ENCODE assay signal across 14 mouse cellular contexts in the genomic region with DNA sequence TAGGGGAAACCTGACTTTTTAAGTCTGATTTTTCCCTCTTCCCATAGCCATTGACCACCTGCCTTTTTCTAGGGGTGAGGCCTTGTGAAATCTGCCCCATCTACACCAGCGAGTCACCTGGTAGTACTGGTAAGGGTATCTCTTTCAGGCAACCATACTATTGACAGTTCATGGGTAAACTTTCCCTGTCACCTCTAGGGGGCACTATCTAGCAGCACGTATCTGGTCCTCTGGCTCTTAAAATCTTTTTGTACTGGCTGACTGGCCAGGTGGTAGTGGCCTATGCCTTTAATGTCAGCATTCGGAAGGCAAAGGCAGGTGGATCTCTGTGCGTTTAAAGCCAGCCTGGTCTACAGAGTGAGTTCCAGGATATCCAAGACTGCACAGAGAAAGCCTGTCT. TPM values are rescaled to one million over a fixed set of nuclear protein-coding genes. Genes with fewer than 3 reads are reported as not detected.
DNase-seq lines count a peak whose midpoint lies in the region; ATAC-seq and TF ChIP-seq lines count a peak whose summit lies in the region.
"Had no signal": no experiment of that assay in that cellular context is flagged by ENCODE, and none has a peak within 500 bp of the region (broad histone marks: within the 10 kb centered on the region; RNA-seq: fewer than 3 reads in every experiment).

No protein-coding gene starts in this region.

- H3K27ac ChIP-seq in forebrain, embryonic 10.5 days: no peak overlapping the region
- H3K27ac ChIP-seq in forebrain, embryonic 13.5 days: no peak overlapping the region
- H3K27ac ChIP-seq in liver, adult 2 months (replicated peaks; ENCODE audit: insufficient read depth, low read depth, low read length): no peak overlapping the region
- no peak overlapping the region for H3K27ac ChIP-seq in liver, embryonic 11.5 days (ENCODE audit: low read depth, low read length)
- H3K27ac ChIP-seq: limb, embryonic 15.5 days; midbrain, embryonic 13.5 days; stomach, embryonic 15.5 days had no signal

- H3K9me3 ChIP-seq in forebrain, embryonic 10.5 days: no peaks in the 10 kb centered on the region
- no peaks in the 10 kb centered on the region for H3K9me3 ChIP-seq in forebrain, embryonic 13.5 days (replicated peaks)
- H3K9me3 ChIP-seq in liver, embryonic 11.5 days (ENCODE audit: control insufficient read depth, low read length): no peaks in the 10 kb centered on the region
- H3K9me3 ChIP-seq in E14TG2a.4 (ENCODE audit: low read length): no peaks in the 10 kb centered on the region
- H3K9me3 ChIP-seq: limb, embryonic 15.5 days; midbrain, embryonic 13.5 days; stomach, embryonic 15.5 days had no signal

- no peak; the same call in 1 of the 2 replicates for TF ChIP-seq CTCF in liver, adult 2 months (IDR thresholded peaks at IDR 0.05; ENCODE audit: low read depth, low read length)
- TF ChIP-seq CTCF in E14TG2a.4 (conservative IDR thresholded peaks at IDR 0.05; ENCODE audit: low read length): peak; percentile 63

- no peak overlapping the region for H3K4me2 ChIP-seq in forebrain, embryonic 13.5 days
- no peak overlapping the region for H3K4me2 ChIP-seq in liver, embryonic 11.5 days
- H3K4me2 ChIP-seq: limb, embryonic 15.5 days; midbrain, embryonic 13.5 days; stomach, embryonic 15.5 days had no signal

- no peak for ATAC-seq in forebrain, embryonic 13.5 days
- no peak for ATAC-seq in liver, embryonic 11.5 days (replicated peaks; ENCODE audit: low FRiP score)
- ATAC-seq: midbrain, embryonic 13.5 days had no signal

- 75% methylated on average over 4 of the region's 4 CpGs for WGBS in forebrain, embryonic 10.5 days
- WGBS in forebrain, embryonic 13.5 days: 72% methylated on average over 4 of the region's 4 CpGs
- 72% methylated on average over 4 of the region's 4 CpGs for WGBS in liver, adult 2 months
- WGBS in liver, embryonic 11.5 days: 64% methylated on average over 4 of the region's 4 CpGs

- peaks cover 30% of the 10 kb centered on the region for H3K4me1 ChIP-seq in forebrain, embryonic 10.5 days
- H3K4me1 ChIP-seq in forebrain, embryonic 13.5 days: peaks cover 21% of the 10 kb centered on the region
- H3K4me1 ChIP-seq in liver, adult 2 months (ENCODE audit: control insufficient read depth, insufficient read depth, low read length): no peaks in the 10 kb centered on the region
- H3K4me1 ChIP-seq in liver, embryonic 11.5 days (replicated peaks; ENCODE audit: control insufficient read depth, insufficient read depth, low read length): no peaks in the 10 kb centered on the region
- peaks cover 6% of the 10 kb centered on the region for H3K4me1 ChIP-seq in E14TG2a.4 (replicated peaks; ENCODE audit: low read depth, low read length)
- H3K4me1 ChIP-seq: limb, embryonic 15.5 days; stomach, embryonic 15.5 days had no signal

- no peaks in the 10 kb centered on the region for H3K27me3 ChIP-seq in forebrain, embryonic 10.5 days (ENCODE audit: poor library complexity, severe bottlenecking)
- H3K27me3 ChIP-seq in forebrain, embryonic 13.5 days: no peaks in the 10 kb centered on the region
- no peaks in the 10 kb centered on the region for H3K27me3 ChIP-seq in liver, adult 2 months (ENCODE audit: control insufficient read depth, insufficient read depth, low read length)
- no peaks in the 10 kb centered on the region for H3K27me3 ChIP-seq in liver, embryonic 11.5 days (replicated peaks; ENCODE audit: control insufficient read depth, insufficient read depth, low read length)
- no peaks in the 10 kb centered on the region for H3K27me3 ChIP-seq in E14TG2a.4 (ENCODE audit: insufficient read depth, low read length)
- H3K27me3 ChIP-seq: limb, embryonic 15.5 days; midbrain, embryonic 13.5 days; stomach, embryonic 15.5 days had no signal

- no peaks in the 10 kb centered on the region for H3K36me3 ChIP-seq in forebrain, embryonic 10.5 days (replicated peaks)
- H3K36me3 ChIP-seq in forebrain, embryonic 13.5 days (ENCODE audit: poor library complexity, severe bottlenecking): no peaks in the 10 kb centered on the region
- no peaks in the 10 kb centered on the region for H3K36me3 ChIP-seq in liver, adult 2 months (ENCODE audit: control insufficient read depth, insufficient read depth, low read length)
- H3K36me3 ChIP-seq in liver, embryonic 11.5 days (ENCODE audit: control insufficient read depth, insufficient read depth, low read length): no peaks in the 10 kb centered on the region
- H3K36me3 ChIP-seq in E14TG2a.4 (ENCODE audit: insufficient read depth, low read length): no peaks in the 10 kb centered on the region
- H3K36me3 ChIP-seq: limb, embryonic 15.5 days; midbrain, embryonic 13.5 days; stomach, embryonic 15.5 days had no signal

- no peak overlapping the region for H3K4me3 ChIP-seq in forebrain, embryonic 10.5 days
- no peak overlapping the region for H3K4me3 ChIP-seq in forebrain, embryonic 13.5 days
- H3K4me3 ChIP-seq in liver, adult 2 months (ENCODE audit: insufficient read depth, low read depth, low read length): no peak overlapping the region
- no peak overlapping the region for H3K4me3 ChIP-seq in liver, embryonic 11.5 days (ENCODE audit: low read depth, low read length)
- no peak overlapping the region for H3K4me3 ChIP-seq in E14TG2a.4 (replicated peaks; ENCODE audit: low read length)
- H3K4me3 ChIP-seq: limb, embryonic 15.5 days; midbrain, embryonic 13.5 days; stomach, embryonic 15.5 days had no signal

- no peak for TF ChIP-seq POLR2A in liver, adult 2 months (IDR thresholded peaks at IDR 0.05; ENCODE audit: extremely low read depth, insufficient read depth, low read length)

- H3K9ac ChIP-seq in forebrain, embryonic 13.5 days: no peak overlapping the region
- no peak overlapping the region for H3K9ac ChIP-seq in liver, adult 2 months (ENCODE audit: low read depth, low read length)
- H3K9ac ChIP-seq in liver, embryonic 11.5 days (ENCODE audit: low read depth, low read length): no peak overlapping the region
- H3K9ac ChIP-seq: limb, embryonic 15.5 days; midbrain, embryonic 13.5 days; stomach, embryonic 15.5 days had no signal

- peak; percentile 25 for DNase-seq in forebrain, embryonic 10.5 days (ENCODE audit: extremely low spot score, low spot score)
- DNase-seq in liver, adult 2 months (ENCODE audit: extremely low read depth, low read depth, low spot score): peak; percentile 23
- DNase-seq in liver, embryonic 11.5 days (ENCODE audit: low spot score): no peak
- DNase-seq in embryo, embryonic 10.5 days (ENCODE audit: low spot score): peak; percentile 52
- no peak for DNase-seq in ovary, postnatal 10 days (ENCODE audit: low spot score)
- no peak for DNase-seq in cerebellum, postnatal 4 days (ENCODE audit: low spot score in 2 of 2)
- DNase-seq: heart, postnatal 10 days had no signal

- no peaks in the 10 kb centered on the region for H3K79me2 ChIP-seq in liver, adult 2 months (ENCODE audit: control insufficient read depth, insufficient read depth, low read length)

RNA-seq across cellular contexts. Expression of a gene that starts 38.6 kb away (rescaled TPM):
- polyA plus RNA-seq in forebrain, embryonic 10.5 days (2016; fragmentation: Nextera tagmentation; extraction: Ambion mirVana): not detected in 2 replicates
- 0.47 TPM in 1 of 2 replicates, not detected in the other for polyA plus RNA-seq in forebrain, embryonic 13.5 days (2015; fragmentation: Nextera tagmentation; extraction: Ambion mirVana)
- 216 and 373 TPM in 2 replicates for total RNA-seq in liver, adult 2 months (2014; rRNA removed)
- polyA plus RNA-seq in liver, adult 2 months (2012; rRNA removed): 298 and 325 TPM in 2 replicates
- polyA plus RNA-seq in liver, embryonic 11.5 days (2014; fragmentation: Nextera tagmentation; extraction: Ambion mirVana): 78.7 and 82.3 TPM in 2 replicates
- total RNA-seq: common myeloid progenitor, adult 5-6 weeks; ES-E14; heart, postnatal 10 days had no signal

Comparison
In these comparisons a context has a peak if more than half of its experiments do, and no peak if none do; other contexts are left out.
1. DNase-seq: peak in forebrain, embryonic 10.5 days (single experiment), liver, adult 2 months (single experiment) and embryo, embryonic 10.5 days (single experiment); none in liver, embryonic 11.5 days (single experiment), ovary, postnatal 10 days (single experiment) and cerebellum, postnatal 4 days (0 of 2).
2. RNA of a gene that starts 38.6 kb away (polyA plus RNA-seq): 298 to 325 TPM in liver, adult 2 months and 78.7 to 82.3 TPM in liver, embryonic 11.5 days; 0.47 TPM in forebrain, embryonic 13.5 days and not detected in forebrain, embryonic 10.5 days; every median in the first group is over 10 times any median in the second.